ENCODE assay signal across 25 mouse cellular contexts in the genomic region with DNA sequence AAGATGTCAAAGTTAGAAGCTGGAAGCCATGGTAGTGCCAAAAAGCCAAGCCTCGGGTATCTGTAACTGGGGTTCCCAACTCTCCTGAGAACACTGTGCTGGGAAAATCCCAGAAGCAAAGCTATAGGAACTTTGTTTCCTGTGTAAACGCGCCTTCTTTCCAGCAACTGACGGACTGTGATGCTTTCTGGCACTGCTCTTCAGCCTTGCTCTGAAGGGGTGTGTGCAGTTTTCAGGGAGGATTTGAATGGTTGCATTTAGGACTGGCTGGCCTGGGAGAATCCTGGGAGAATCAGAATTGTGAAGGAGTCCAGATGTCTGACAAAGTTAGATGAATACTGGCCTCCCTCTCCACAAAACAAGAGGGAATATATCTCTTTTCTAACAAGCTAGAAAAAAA. TPM values are rescaled to one million over a fixed set of nuclear protein-coding genes. Genes with fewer than 3 reads are reported as not detected.
DNase-seq lines count a peak whose midpoint lies in the region; ATAC-seq and TF ChIP-seq lines count a peak whose summit lies in the region.
"Had no signal": no experiment of that assay in that cellular context is flagged by ENCODE, and none has a peak within 500 bp of the region (broad histone marks: within the 10 kb centered on the region; RNA-seq: fewer than 3 reads in every experiment).

No protein-coding gene starts in this region.

- no peak for ATAC-seq in embryonic facial prominence, embryonic 14.5 days (ENCODE audit: low read depth)
- no peak for ATAC-seq in intestine, embryonic 14.5 days (replicated peaks; ENCODE audit: low FRiP score, low TSS enrichment, low read depth)
- ATAC-seq in intestine, embryonic 16.5 days: no peak
- ATAC-seq in lung, embryonic 14.5 days (ENCODE audit: insufficient read depth): no peak
- no peak for ATAC-seq in limb, embryonic 13.5 days (ENCODE audit: low FRiP score, low read depth)
- ATAC-seq: forebrain, embryonic 13.5 days; hindbrain, embryonic 16.5 days; midbrain, embryonic 13.5 days had no signal

- no peak overlapping the region for H3K4me2 ChIP-seq in embryonic facial prominence, embryonic 14.5 days (ENCODE audit: low read depth, low read length)
- H3K4me2 ChIP-seq in intestine, embryonic 14.5 days (ENCODE audit: low read length): no peak overlapping the region
- no peak overlapping the region for H3K4me2 ChIP-seq in intestine, embryonic 16.5 days (ENCODE audit: low read depth, low read length)
- H3K4me2 ChIP-seq in lung, embryonic 14.5 days: no peak overlapping the region
- 0 out of 2 replicates have a peak overlapping the region, but pooled peaks have one; percentile 9 for H3K4me2 ChIP-seq in limb, embryonic 13.5 days (replicated peaks)
- H3K4me2 ChIP-seq: forebrain, embryonic 13.5 days; liver, embryonic 15.5 days; midbrain, embryonic 13.5 days; neural tube, embryonic 12.5 days had no signal

- no peak overlapping the region for H3K9ac ChIP-seq in embryonic facial prominence, embryonic 14.5 days (ENCODE audit: low read depth, low read length)
- no peak overlapping the region for H3K9ac ChIP-seq in intestine, embryonic 14.5 days (ENCODE audit: low read length)
- H3K9ac ChIP-seq in intestine, embryonic 16.5 days (ENCODE audit: low read depth, low read length): no peak overlapping the region
- H3K9ac ChIP-seq in lung, embryonic 14.5 days: no peak overlapping the region
- H3K9ac ChIP-seq in limb, embryonic 13.5 days: no peak overlapping the region
- H3K9ac ChIP-seq: forebrain, embryonic 13.5 days; liver, embryonic 15.5 days; midbrain, embryonic 13.5 days; neural tube, embryonic 12.5 days had no signal

- peak; percentile 36 for DNase-seq in embryonic facial prominence, embryonic 14.5 days (ENCODE audit: low spot score)
- no peak for DNase-seq in embryonic facial prominence, embryonic 10.5 days (ENCODE audit: low spot score)
- DNase-seq in intestine, embryonic 14.5 days (ENCODE audit: low spot score): no peak
- DNase-seq in lung, embryonic 14.5 days: peak; percentile 53
- no peak for DNase-seq in lung, postnatal 4 days
- DNase-seq in left cerebral cortex, postnatal 4 days: no peak
- DNase-seq: adrenal gland, adult 8-10 months; cerebellum, adult 8-10 months; right cerebral cortex, postnatal 4 days had no signal

- 54% methylated on average over 4 of the region's 4 CpGs for WGBS in embryonic facial prominence, embryonic 14.5 days
- 76% methylated on average over 4 of the region's 4 CpGs for WGBS in embryonic facial prominence, embryonic 10.5 days
- 41% methylated on average over 4 of the region's 4 CpGs for WGBS in intestine, embryonic 14.5 days
- WGBS in intestine, embryonic 16.5 days: 42% methylated on average over 4 of the region's 4 CpGs
- 46% methylated on average over 4 of the region's 4 CpGs for WGBS in lung, embryonic 14.5 days
- WGBS in limb, embryonic 13.5 days: 58% methylated on average over 4 of the region's 4 CpGs

- peaks cover 6% of the 10 kb centered on the region; the same call in 1 of the 2 replicates for H3K4me1 ChIP-seq in embryonic facial prominence, embryonic 14.5 days (ENCODE audit: control insufficient read depth, insufficient read depth, low read length)
- H3K4me1 ChIP-seq in embryonic facial prominence, embryonic 10.5 days: no peaks in the 10 kb centered on the region
- H3K4me1 ChIP-seq in intestine, embryonic 14.5 days (replicated peaks; ENCODE audit: control insufficient read depth, insufficient read depth, low read length): peaks cover 7% of the 10 kb centered on the region; the same call in 1 of the 2 replicates
- H3K4me1 ChIP-seq in intestine, embryonic 16.5 days (ENCODE audit: control insufficient read depth, insufficient read depth, low read length): peaks cover 6% of the 10 kb centered on the region; the same call in 1 of the 2 replicates
- H3K4me1 ChIP-seq in lung, embryonic 14.5 days (ENCODE audit: insufficient read depth): 0 out of 2 replicates have a peak, but pooled peaks cover 5% of the 10 kb centered on the region
- H3K4me1 ChIP-seq in limb, embryonic 13.5 days: peaks cover 26% of the 10 kb centered on the region
- H3K4me1 ChIP-seq: forebrain, embryonic 13.5 days; liver, embryonic 15.5 days; midbrain, embryonic 13.5 days; neural tube, embryonic 12.5 days had no signal

- H3K27me3 ChIP-seq in embryonic facial prominence, embryonic 14.5 days (replicated peaks; ENCODE audit: control insufficient read depth, insufficient read depth, low read length): no peaks in the 10 kb centered on the region
- H3K27me3 ChIP-seq in embryonic facial prominence, embryonic 10.5 days (replicated peaks; ENCODE audit: low read depth, poor library complexity, severe bottlenecking): no peaks in the 10 kb centered on the region
- H3K27me3 ChIP-seq in intestine, embryonic 14.5 days (replicated peaks; ENCODE audit: control insufficient read depth, insufficient read depth, low read length): no peaks in the 10 kb centered on the region
- no peaks in the 10 kb centered on the region for H3K27me3 ChIP-seq in intestine, embryonic 16.5 days (replicated peaks; ENCODE audit: control insufficient read depth, insufficient read depth, low read length)
- no peaks in the 10 kb centered on the region for H3K27me3 ChIP-seq in lung, embryonic 14.5 days (ENCODE audit: insufficient read depth, low read length)
- no peaks in the 10 kb centered on the region for H3K27me3 ChIP-seq in limb, embryonic 13.5 days
- H3K27me3 ChIP-seq: forebrain, embryonic 13.5 days; liver, embryonic 15.5 days; midbrain, embryonic 13.5 days; neural tube, embryonic 12.5 days had no signal

- no peak overlapping the region for H3K4me3 ChIP-seq in embryonic facial prominence, embryonic 14.5 days (ENCODE audit: low read depth, low read length)
- H3K4me3 ChIP-seq in embryonic facial prominence, embryonic 10.5 days: no peak overlapping the region
- H3K4me3 ChIP-seq in intestine, embryonic 14.5 days (ENCODE audit: low read depth, low read length): no peak overlapping the region
- H3K4me3 ChIP-seq in intestine, embryonic 16.5 days (ENCODE audit: low read length): no peak overlapping the region
- no peak overlapping the region for H3K4me3 ChIP-seq in lung, embryonic 14.5 days (ENCODE audit: low read depth, low read length)
- H3K4me3 ChIP-seq in limb, embryonic 13.5 days: no peak overlapping the region
- H3K4me3 ChIP-seq: erythroblast, embryonic 14.5 days; forebrain, embryonic 13.5 days; liver, embryonic 15.5 days; midbrain, embryonic 13.5 days; neural tube, embryonic 12.5 days had no signal

- no peaks in the 10 kb centered on the region for H3K36me3 ChIP-seq in embryonic facial prominence, embryonic 14.5 days (ENCODE audit: control insufficient read depth, insufficient read depth, low read length)
- H3K36me3 ChIP-seq in embryonic facial prominence, embryonic 10.5 days (replicated peaks): no peaks in the 10 kb centered on the region
- H3K36me3 ChIP-seq in intestine, embryonic 14.5 days (ENCODE audit: control insufficient read depth, insufficient read depth, low read length): no peaks in the 10 kb centered on the region
- H3K36me3 ChIP-seq in intestine, embryonic 16.5 days (ENCODE audit: control insufficient read depth, insufficient read depth, low read length): no peaks in the 10 kb centered on the region
- no peaks in the 10 kb centered on the region for H3K36me3 ChIP-seq in lung, embryonic 14.5 days (ENCODE audit: insufficient read depth)
- H3K36me3 ChIP-seq in limb, embryonic 13.5 days: no peaks in the 10 kb centered on the region
- H3K36me3 ChIP-seq: liver, embryonic 15.5 days; midbrain, embryonic 13.5 days; neural tube, embryonic 12.5 days had no signal

- no peak overlapping the region for H3K27ac ChIP-seq in embryonic facial prominence, embryonic 14.5 days (replicated peaks; ENCODE audit: low read depth, low read length)
- no peak overlapping the region for H3K27ac ChIP-seq in embryonic facial prominence, embryonic 10.5 days (replicated peaks)
- H3K27ac ChIP-seq in intestine, embryonic 14.5 days (ENCODE audit: low read depth): peak overlapping the region; percentile 54; the same call in 1 of the 2 replicates
- H3K27ac ChIP-seq in intestine, embryonic 16.5 days (ENCODE audit: low read length): no peak overlapping the region
- H3K27ac ChIP-seq in lung, embryonic 14.5 days (ENCODE audit: low read depth): peak overlapping the region; percentile 19; the same call in 1 of the 2 replicates
- H3K27ac ChIP-seq in limb, embryonic 13.5 days: peak overlapping the region; percentile 28; the same call in 1 of the 2 replicates
- H3K27ac ChIP-seq: forebrain, embryonic 13.5 days; liver, embryonic 15.5 days; midbrain, embryonic 13.5 days; neural tube, embryonic 12.5 days had no signal

- H3K9me3 ChIP-seq in embryonic facial prominence, embryonic 14.5 days (ENCODE audit: control insufficient read depth, low read length): no peaks in the 10 kb centered on the region
- H3K9me3 ChIP-seq in embryonic facial prominence, embryonic 10.5 days: no peaks in the 10 kb centered on the region
- no peaks in the 10 kb centered on the region for H3K9me3 ChIP-seq in intestine, embryonic 14.5 days (ENCODE audit: control insufficient read depth, low read length)
- no peaks in the 10 kb centered on the region for H3K9me3 ChIP-seq in intestine, embryonic 16.5 days (ENCODE audit: control insufficient read depth, low read length)
- no peaks in the 10 kb centered on the region for H3K9me3 ChIP-seq in lung, embryonic 14.5 days (ENCODE audit: low read depth, low read length)
- no peaks in the 10 kb centered on the region for H3K9me3 ChIP-seq in limb, embryonic 13.5 days
- H3K9me3 ChIP-seq: forebrain, embryonic 13.5 days; liver, embryonic 15.5 days; midbrain, embryonic 13.5 days; neural tube, embryonic 12.5 days had no signal

- intact Hi-C loops in left cerebral cortex, postnatal 4 days (cut with DNase I): no loop called here

- TF ChIP-seq CTCF in lung, embryonic 14.5 days (IDR thresholded peaks at IDR 0.05; ENCODE audit: low read depth): no peak

RNA-seq across cellular contexts. Expression of a gene that starts 57.2 kb away (rescaled TPM):
- not detected in 2 replicates for polyA plus RNA-seq in embryonic facial prominence, embryonic 14.5 days (2014; fragmentation: Nextera tagmentation; extraction: Ambion mirVana)
- not detected in 2 replicates for polyA plus RNA-seq in embryonic facial prominence, embryonic 10.5 days (2016; fragmentation: Nextera tagmentation; extraction: Ambion mirVana)
- not detected in 2 replicates for polyA plus RNA-seq in intestine, embryonic 14.5 days (2014; fragmentation: Nextera tagmentation; extraction: Ambion mirVana)
- polyA plus RNA-seq in intestine, embryonic 16.5 days (2015; fragmentation: Nextera tagmentation; extraction: Ambion mirVana): not detected in 2 replicates
- not detected in 2 replicates for polyA plus RNA-seq in lung, embryonic 14.5 days (2014; fragmentation: Nextera tagmentation; extraction: Ambion mirVana)
- polyA plus RNA-seq in limb, embryonic 13.5 days (2015; fragmentation: Nextera tagmentation; extraction: Ambion mirVana): not detected in 2 replicates
- total RNA-seq in left cerebral cortex, postnatal 4 days (2021): not detected
- total RNA-seq: adrenal gland, adult 8-10 months; gastrocnemius, adult 8-10 months; granulocyte monocyte progenitor cell, adult 5-6 weeks; hematopoietic stem cell, adult 5-6 weeks; left cerebral cortex, adult 18-20 months; left cerebral cortex, postnatal 36 days; megakaryocyte, adult 5-6 weeks had no signal
- polyA plus RNA-seq: embryonic facial prominence, embryonic 11.5 days; erythroblast, embryonic 14.5 days; forebrain, embryonic 13.5 days; frontal cortex, adult 2 months; hindbrain, embryonic 16.5 days; liver, embryonic 15.5 days; midbrain, embryonic 13.5 days; neural tube, embryonic 12.5 days had no signal

Comparison
In these comparisons a context has a peak if more than half of its experiments do, and no peak if none do; other contexts are left out.
1. DNase-seq: peak in embryonic facial prominence, embryonic 14.5 days (single experiment) and lung, embryonic 14.5 days (single experiment); none in embryonic facial prominence, embryonic 10.5 days (single experiment), intestine, embryonic 14.5 days (single experiment), lung, postnatal 4 days (0 of 2) and left cerebral cortex, postnatal 4 days (single experiment).
2. H3K27ac ChIP-seq: peak in intestine, embryonic 14.5 days (single experiment), lung, embryonic 14.5 days (single experiment) and limb, embryonic 13.5 days (single experiment); none in embryonic facial prominence, embryonic 14.5 days (single experiment), embryonic facial prominence, embryonic 10.5 days (single experiment) and intestine, embryonic 16.5 days (single experiment).